Mouse (Mus musculus): ENCODE data around the gene Prr12. TPM values are rescaled to one million over a fixed set of nuclear protein-coding genes. Genes with fewer than 3 reads are reported as not detected.

The Prr12 gene
- total RNA-seq, 2 experiments from 2014 or later = 36.9 to 51.9 TPM

- no peak for DNase-seq
Measured at GRCm38 (mm10) chr7:44997940-44998428, 54.7 kb downstream of the Prr12 start.

- DNase-seq = peak; percentile 96
Measured at GRCm38 (mm10) chr7:44997231-44997939, 55.3 kb downstream of the Prr12 start, which contains the start of gene Irf3. Gene Irf3, plus strand, starts transcription at chr7:44997648.

GRCm38 (mm10) chr7:44996672-44997071 lies 56.0 kb downstream of the Prr12 start:
- DNase-seq = no peak

GRCm38 (mm10) chr7:44986879-44987718 lies 65.6 kb downstream of the Prr12 start:
- no peak for DNase-seq

- DNase-seq = peak; percentile 97
Measured at GRCm38 (mm10) chr7:44986192-44986878, 66.3 kb downstream of the Prr12 start, which contains the start of gene Prmt1. Gene Prmt1, minus strand, starts transcription at chr7:44986568.

- peak; percentile 80 for DNase-seq
Measured at GRCm38 (mm10) chr7:44985595-44986191, 67.0 kb downstream of the Prr12 start.

- DNase-seq = no peak
Measured at GRCm38 (mm10) chr7:44984833-44985164, 67.9 kb downstream of the Prr12 start.

- no peak for DNase-seq
Measured at GRCm38 (mm10) chr7:44983944-44984832, 68.5 kb downstream of the Prr12 start.

GRCm38 (mm10) chr7:44983085-44983484 lies 69.6 kb downstream of the Prr12 start:
- DNase-seq = peak; percentile 95

GRCm38 (mm10) chr7:44981539-44981938 lies 71.1 kb downstream of the Prr12 start:
- no peak for DNase-seq

- no peak for DNase-seq
Measured at GRCm38 (mm10) chr7:44978300-44978699, 74.4 kb downstream of the Prr12 start.

Small RNA genes lying within 50 kb of the gene (microRNA-seq; reads per million reads assigned to microRNA genes)
- gene Mir7054 = 2.8 reads per million

Other genes with a start within 250 kb of the Prr12 start
- gene Nup62, start 236.8 kb downstream of the Prr12 start, total RNA-seq (2021) = 10 to 100 TPM; 44.3 to 47.1 TPM
- gene Il4i1, start 236.5 kb downstream of the Prr12 start, total RNA-seq (2021) = 1 to 10 TPM; 5.2 TPM
- gene Atf5, start 236.2 kb downstream of the Prr12 start, total RNA-seq (2021) = 100 to 1,000 TPM; 144 to 202 TPM
- gene Akt1s1, start 203.9 kb downstream of the Prr12 start, total RNA-seq (2021) = 100 to 1,000 TPM in 1 of 2 experiments, 10 to 100 TPM in 1; 92.4 to 109 TPM
- gene Tbc1d17, start 203.8 kb downstream of the Prr12 start, total RNA-seq (2021) = 10 to 100 TPM; 61.9 to 73.1 TPM
- gene Pnkp, start 195.7 kb downstream of the Prr12 start, total RNA-seq (2021) = 10 to 100 TPM; 37.6 to 38.6 TPM
- gene Ptov1, start 183.1 kb downstream of the Prr12 start, total RNA-seq (2021) = 100 to 1,000 TPM; 239 to 266 TPM
- 10 to 100 TPM; 73.7 to 83.7 TPM for gene Med25, start 160.2 kb downstream of the Prr12 start, total RNA-seq (2021)
- 10 to 100 TPM; 19.5 to 24.8 TPM for gene Fuz, start 156.8 kb downstream of the Prr12 start, total RNA-seq (2021)
- 10 to 100 TPM; 83.6 to 93.2 TPM for gene Ap2a1, start 123.4 kb downstream of the Prr12 start, total RNA-seq (2021)
- gene Tsks, start 109.7 kb downstream of the Prr12 start, total RNA-seq (2021) = not detected
- gene Cpt1c, start 78.0 kb downstream of the Prr12 start, total RNA-seq (2021) = 10 to 100 TPM in 1 of 2 experiments, 1 to 10 TPM in 1; 9.8 to 15.3 TPM
- gene Prmt1, start 66.3 kb downstream of the Prr12 start, total RNA-seq (2021) = 100 to 1,000 TPM; 254 to 258 TPM
- 10 to 100 TPM; 80.3 to 89.6 TPM for gene Irf3, start 55.2 kb downstream of the Prr12 start, total RNA-seq (2021)
- 10 to 100 TPM; 15.8 to 16.2 TPM for gene Bcl2l12, start 54.2 kb downstream of the Prr12 start, total RNA-seq (2021)
- 10 to 100 TPM; 69.6 to 81.1 TPM for gene Scaf1, start 36.5 kb downstream of the Prr12 start, total RNA-seq (2021)
- gene Rras, start 34.9 kb downstream of the Prr12 start, total RNA-seq (2021) = 10 to 100 TPM; 57.6 to 60.2 TPM
- 10 to 100 TPM; 39.7 to 45.9 TPM for gene Nosip, start 9.5 kb upstream of the Prr12 start, total RNA-seq (2021)
- gene Prrg2, start 9.8 kb upstream of the Prr12 start, total RNA-seq (2021) = 10 to 100 TPM; 18.5 to 20.0 TPM
- 10 to 100 TPM; 65.2 to 71.2 TPM for gene Rcn3, start 39.3 kb upstream of the Prr12 start, total RNA-seq (2021)
- 100 to 1,000 TPM; 169 to 185 TPM for gene Fcgrt, start 51.0 kb upstream of the Prr12 start, total RNA-seq (2021)
- 1,000 to 10,000 TPM; 1,283 to 1,295 TPM for gene Rps11, start 71.6 kb upstream of the Prr12 start, total RNA-seq (2021)
- gene Rpl13a, start 75.9 kb upstream of the Prr12 start, total RNA-seq (2021) = 1,000 to 10,000 TPM; 1,643 to 1,697 TPM
- gene Gm45713, start 83.3 kb upstream of the Prr12 start, total RNA-seq (2021) = not detected
- 10 to 100 TPM in 1 of 2 experiments, 1 to 10 TPM in 1; 9.7 to 18.1 TPM for gene Flt3l, start 83.6 kb upstream of the Prr12 start, total RNA-seq (2021)
- gene Pih1d1, start 101.4 kb upstream of the Prr12 start, total RNA-seq (2021) = 10 to 100 TPM; 59.0 to 68.5 TPM
- gene Aldh16a1, start 101.7 kb upstream of the Prr12 start, total RNA-seq (2021) = 10 to 100 TPM; 50.6 to 68.2 TPM
- gene Slc17a7, start 111.1 kb upstream of the Prr12 start, total RNA-seq (2021) = under 1 TPM; 0.18 to 0.42 TPM
- not detected for gene Gfy, start 126.7 kb upstream of the Prr12 start, total RNA-seq (2021)
- not detected for gene Pth2, start 128.1 kb upstream of the Prr12 start, total RNA-seq (2021)
- gene Ccdc155, start 152.0 kb upstream of the Prr12 start, total RNA-seq (2021) = under 1 TPM in 1 of 2 experiments, not detected in 1; 0.36 TPM
- under 1 TPM in 1 of 2 experiments, not detected in 1; 0.30 TPM for gene Dkkl1, start 159.3 kb upstream of the Prr12 start, total RNA-seq (2021)
- gene Tead2, start 162.9 kb upstream of the Prr12 start, total RNA-seq (2021) = 10 to 100 TPM; 21.0 to 24.0 TPM
- gene Cd37, start 186.2 kb upstream of the Prr12 start, total RNA-seq (2021) = 10 to 100 TPM; 13.9 to 17.6 TPM
- gene Slc6a16, start 188.2 kb upstream of the Prr12 start, total RNA-seq (2021) = under 1 TPM in 1 of 2 experiments, not detected in 1; 0.12 TPM
- under 1 TPM in 1 of 2 experiments, not detected in 1; 0.42 TPM for gene Slc6a21, start 224.6 kb upstream of the Prr12 start, total RNA-seq (2021)

Measured in adrenal gland, postnatal 10 days (tissue).